Mouse (Mus musculus): ENCODE measurements around the gene Herc3.

- TF ChIP-seq HCFC1 (IDR thresholded peaks at IDR 0.05; ENCODE audit: borderline replicate concordance, insufficient read depth, low read length): no peak
- no peak for TF ChIP-seq ZNF384 (IDR thresholded peaks at IDR 0.05; ENCODE audit: low read depth, low read length)
- no peak for TF ChIP-seq CHD2 (IDR thresholded peaks at IDR 0.05; ENCODE audit: low read depth, low read length)
Measured at GRCm38 (mm10) chr6:58964565-58964964, 133.3 kb downstream of the Herc3 start.
